Mouse (Mus musculus): ENCODE results near the gene Lrrc4. TPM values are rescaled to one million over a fixed set of nuclear protein-coding genes. Genes with fewer than 3 reads are reported as not detected.
A peak's percentile ranks its signal among the peaks of the same experiment; 100 is the strongest.

Lrrc4 gene
- total RNA-seq, 2 experiments from 2014 or later = 94.7 to 103 TPM

DNA sequence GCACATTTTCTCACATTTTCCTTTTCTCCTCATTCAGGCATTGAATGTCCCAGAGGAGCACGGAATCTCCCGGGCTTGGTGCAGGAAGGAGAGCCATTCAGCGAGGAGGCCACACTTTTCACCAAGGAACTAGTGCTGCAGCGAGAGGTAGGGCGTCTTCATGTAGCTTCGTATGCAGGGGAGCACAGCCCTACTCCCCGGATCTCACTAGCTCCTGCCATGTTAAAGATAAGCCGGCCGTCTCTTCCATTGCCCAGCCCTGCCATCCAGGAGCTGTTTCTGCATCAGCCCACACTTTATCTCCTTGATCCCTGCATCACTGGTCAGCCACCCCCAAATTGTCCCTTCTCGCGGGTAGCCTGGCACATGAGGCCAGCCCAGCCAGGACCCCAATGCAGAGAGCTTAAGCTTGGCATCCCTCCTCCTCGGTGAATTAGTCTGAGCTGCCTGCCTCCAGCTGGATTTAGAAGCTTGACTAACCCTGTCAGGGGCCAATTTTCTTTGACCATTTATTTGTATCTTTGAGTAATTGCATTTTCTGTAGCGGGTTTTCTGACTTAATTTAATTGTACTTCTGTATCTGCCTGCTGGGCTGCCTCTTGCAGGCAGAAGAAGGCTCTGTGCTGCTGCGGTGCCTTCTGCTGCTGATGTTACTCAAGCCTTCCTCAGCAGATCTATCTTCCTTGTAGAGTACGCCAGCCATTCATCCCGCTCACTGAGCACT lies 35.6 kb downstream of the Lrrc4 start:
- intact Hi-C loops (cut with DNase I) = no loop called here
- no peak for DNase-seq (ENCODE audit: low spot score in 2 of 2)

DNA sequence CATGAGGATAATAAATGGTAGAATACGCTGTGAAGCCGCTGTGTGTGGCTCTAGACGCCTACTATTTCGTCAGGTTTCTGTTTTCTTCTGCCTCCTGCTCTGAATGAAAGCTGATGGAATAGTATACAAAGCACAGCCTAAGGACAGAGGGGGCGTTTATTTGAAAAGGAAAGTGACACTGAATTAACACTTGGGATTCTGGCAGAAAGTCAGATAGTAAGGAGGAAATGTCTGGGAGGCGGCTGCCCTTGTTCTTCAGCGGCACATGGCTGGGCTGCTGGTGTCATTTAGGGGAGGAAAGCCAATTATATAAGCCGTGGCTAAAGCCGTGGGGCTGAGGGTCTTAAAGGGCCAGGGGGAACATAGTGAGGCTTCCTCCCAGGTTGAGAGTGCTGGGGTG lies 36.2 kb downstream of the Lrrc4 start:
- intact Hi-C loops (cut with DNase I) = no loop called here
- no peak for DNase-seq (ENCODE audit: low spot score in 2 of 2)

DNA sequence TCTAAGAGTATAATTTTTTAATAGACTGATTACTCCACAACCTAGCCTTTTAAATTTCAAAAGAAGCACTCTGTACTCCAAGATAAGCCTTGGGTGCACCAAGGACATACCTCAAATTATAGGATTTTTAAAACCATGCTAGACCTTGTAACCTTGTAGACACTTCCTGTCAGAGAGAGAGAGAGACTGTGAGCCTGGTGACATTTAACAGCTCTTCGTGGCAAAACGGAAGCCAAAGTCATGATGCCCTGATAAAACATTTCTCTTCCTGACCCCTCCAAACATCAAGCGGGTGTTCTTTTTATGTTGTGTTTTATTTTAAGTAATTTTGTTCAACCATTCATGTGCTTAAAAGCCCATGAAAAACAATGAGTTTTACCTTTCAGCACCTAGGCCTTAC lies 39.7 kb downstream of the Lrrc4 start:
- no peak for DNase-seq (ENCODE audit: low spot score in 2 of 2)
- intact Hi-C loops (cut with DNase I) = no loop called here

- intact Hi-C loops (cut with DNase I) = no loop called here
- no peak for DNase-seq (ENCODE audit: low spot score in 2 of 2)
Measured at GRCm38 (mm10) chr6:28791183-28791582, 40.4 kb downstream of the Lrrc4 start.

DNA sequence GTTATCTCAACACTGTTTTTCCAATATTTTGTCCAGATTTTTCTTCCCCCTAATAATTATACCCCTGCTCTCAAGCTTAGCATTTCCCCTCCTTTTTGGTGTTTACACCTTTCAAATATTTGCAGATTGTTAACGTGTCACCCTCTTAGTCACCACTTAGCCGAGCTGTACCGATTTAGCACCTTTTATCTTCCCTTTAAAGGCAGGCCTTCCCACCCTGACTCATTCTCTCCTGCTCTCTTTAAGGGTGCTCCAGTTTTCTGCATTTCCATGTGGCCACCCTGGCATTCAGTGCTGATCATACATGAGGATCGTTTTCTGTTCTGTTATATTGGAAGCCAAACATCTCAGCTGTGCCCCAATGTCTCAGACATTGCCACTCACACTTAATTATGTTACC lies 41.9 kb downstream of the Lrrc4 start:
- intact Hi-C loops (cut with DNase I) = no loop called here
- peak in 1 of 2 experiments; percentile 59 for DNase-seq (ENCODE audit: low spot score in 2 of 2)

DNA sequence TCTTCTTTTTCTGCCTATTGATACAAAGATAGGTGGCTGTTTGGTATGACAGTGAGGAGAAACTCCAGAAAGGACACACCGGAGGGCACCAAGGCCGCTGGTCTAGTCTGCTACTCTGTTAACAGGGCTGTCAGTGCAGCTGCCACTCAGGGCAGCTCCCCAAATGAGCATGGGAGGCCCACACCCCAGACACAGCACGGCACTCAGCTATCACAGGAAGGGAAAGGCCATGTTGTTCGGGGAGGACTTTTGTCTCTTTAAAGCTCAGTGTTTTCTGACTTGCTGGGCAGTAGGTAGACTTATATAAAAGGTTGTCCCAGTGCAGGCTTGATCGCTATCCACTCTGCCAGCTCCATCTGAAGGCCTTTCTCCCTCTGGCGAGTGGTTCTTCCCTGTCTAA lies 44.4 kb downstream of the Lrrc4 start:
- no peak for DNase-seq (ENCODE audit: low spot score in 2 of 2)
- intact Hi-C loops (cut with DNase I) = no loop called here

GRCm38 (mm10) chr6:28785770-28786169 lies 45.8 kb downstream of the Lrrc4 start:
- intact Hi-C loops (cut with DNase I) = no loop called here
- peak in 1 of 2 experiments; percentile 49 for DNase-seq (ENCODE audit: low spot score in 2 of 2)

GRCm38 (mm10) chr6:28783953-28784352 lies 47.6 kb downstream of the Lrrc4 start:
- intact Hi-C loops (cut with DNase I) = no loop called here

DNA sequence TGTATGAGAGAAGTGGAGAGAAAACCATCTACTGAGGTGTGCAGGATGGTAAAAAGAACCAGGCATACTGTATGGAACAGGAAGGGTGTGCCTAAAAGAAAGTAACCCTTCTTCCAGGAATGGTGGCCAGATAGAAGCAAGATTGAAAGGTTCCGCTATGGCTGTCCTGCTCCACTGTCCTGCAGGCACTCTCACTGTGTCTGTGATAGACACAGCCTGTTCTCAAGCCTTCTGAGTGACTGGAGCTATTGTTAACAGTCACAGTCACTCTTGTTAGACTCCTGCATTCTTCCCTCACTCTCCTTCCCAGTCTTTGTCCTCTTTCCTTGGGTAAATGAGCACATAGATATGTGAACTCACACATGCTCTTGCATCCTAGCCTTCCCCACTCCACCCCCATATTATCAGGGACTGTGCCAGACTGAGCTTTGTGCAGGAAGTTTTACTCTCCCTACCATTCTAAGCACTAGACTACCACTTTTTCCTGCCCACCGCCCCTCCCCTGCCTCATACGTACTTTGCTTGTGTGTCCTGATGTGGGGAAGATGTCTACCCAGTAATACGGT lies 48.4 kb downstream of the Lrrc4 start:
- DNase-seq (ENCODE audit: low spot score in 2 of 2) = no peak
- intact Hi-C loops (cut with DNase I) = no loop called here

More at GRCm38 (mm10) chr6:28783953-28784352, 47.6 kb downstream of the Lrrc4 start:
- no peak for DNase-seq (ENCODE audit: low spot score in 2 of 2)

DNA sequence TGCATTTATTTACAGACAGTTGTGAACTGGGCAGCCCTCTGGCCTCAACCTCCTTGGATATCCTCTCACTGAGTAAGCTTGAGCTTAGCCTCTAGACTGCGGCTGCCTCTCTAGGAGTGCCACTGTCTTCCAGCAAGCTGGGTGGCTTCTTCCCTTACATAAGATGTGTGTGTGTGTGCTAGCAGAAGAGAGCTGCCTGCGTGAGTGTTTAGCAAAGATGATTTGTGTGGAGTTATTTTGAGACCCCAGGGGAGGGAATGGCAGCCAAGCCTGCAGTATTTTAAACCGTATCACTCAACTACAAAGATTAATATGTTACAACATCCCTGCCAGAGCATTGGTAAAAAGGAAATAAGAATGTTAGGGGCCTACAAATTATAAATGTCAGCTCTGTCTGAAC lies 49.9 kb downstream of the Lrrc4 start:
- peak; percentile 54 to 94 for DNase-seq (ENCODE audit: low spot score in 2 of 2)

DNA sequence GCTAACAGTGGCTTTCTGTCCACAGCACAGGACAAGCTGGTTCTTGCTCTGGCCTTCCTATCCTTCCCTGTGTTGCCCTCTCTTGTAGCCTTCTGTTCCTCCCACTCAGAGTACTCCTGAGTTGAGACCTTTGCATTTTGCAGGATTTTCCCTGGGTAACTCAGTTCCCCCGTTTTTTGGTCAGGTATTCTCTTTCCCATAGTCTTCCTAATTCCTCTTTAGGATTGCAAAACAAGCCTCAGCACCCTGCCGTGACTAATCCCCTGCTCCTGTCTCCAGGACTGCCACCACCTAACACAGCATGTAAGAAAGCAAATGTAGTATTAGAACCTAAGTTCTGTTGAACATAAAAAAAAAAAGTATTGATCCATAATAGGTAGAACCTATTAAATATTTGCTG lies 60.2 kb downstream of the Lrrc4 start:
- intact Hi-C loops (cut with DNase I) = no loop called here
- no peak for DNase-seq (ENCODE audit: low spot score in 2 of 2)

More for the DNA sequence above, 49.9 kb downstream of the Lrrc4 start:
- intact Hi-C loops (cut with DNase I) = no loop called here

DNA sequence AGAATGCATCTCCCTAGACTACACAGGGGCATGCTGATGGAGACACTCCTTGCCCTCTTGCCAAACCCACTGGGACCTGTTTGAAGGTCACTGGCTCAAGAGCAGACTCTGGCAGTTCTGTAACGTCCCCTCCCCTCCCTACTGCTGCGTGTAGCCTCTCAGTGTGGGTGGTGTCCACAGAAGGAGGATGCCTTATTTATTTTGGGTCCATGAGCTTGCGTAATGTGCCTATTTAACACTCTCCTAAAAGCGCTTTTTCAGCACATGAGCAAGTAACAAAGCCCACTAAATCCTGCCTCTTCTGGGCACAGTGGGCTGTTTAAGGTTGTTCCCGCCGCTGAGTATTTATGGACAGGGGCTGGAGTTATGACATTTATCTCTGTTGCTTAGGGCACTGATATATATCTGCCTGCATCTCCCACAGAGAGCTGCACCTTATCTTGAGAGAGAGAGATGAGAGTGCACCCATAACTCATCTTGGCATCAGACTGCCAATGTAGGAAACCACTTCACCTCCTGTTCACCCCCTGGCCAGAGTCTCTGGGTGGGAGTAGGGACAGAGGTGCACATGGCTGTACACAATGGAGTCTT lies 63.6 kb downstream of the Lrrc4 start:
- intact Hi-C loops (cut with DNase I) = no loop called here
- DNase-seq (ENCODE audit: low spot score in 2 of 2) = peak; percentile 39 to 88

GRCm38 (mm10) chr6:28766622-28767021 lies 64.9 kb downstream of the Lrrc4 start:
- no peak for DNase-seq (ENCODE audit: low spot score in 2 of 2)
- intact Hi-C loops (cut with DNase I) = no loop called here

DNA sequence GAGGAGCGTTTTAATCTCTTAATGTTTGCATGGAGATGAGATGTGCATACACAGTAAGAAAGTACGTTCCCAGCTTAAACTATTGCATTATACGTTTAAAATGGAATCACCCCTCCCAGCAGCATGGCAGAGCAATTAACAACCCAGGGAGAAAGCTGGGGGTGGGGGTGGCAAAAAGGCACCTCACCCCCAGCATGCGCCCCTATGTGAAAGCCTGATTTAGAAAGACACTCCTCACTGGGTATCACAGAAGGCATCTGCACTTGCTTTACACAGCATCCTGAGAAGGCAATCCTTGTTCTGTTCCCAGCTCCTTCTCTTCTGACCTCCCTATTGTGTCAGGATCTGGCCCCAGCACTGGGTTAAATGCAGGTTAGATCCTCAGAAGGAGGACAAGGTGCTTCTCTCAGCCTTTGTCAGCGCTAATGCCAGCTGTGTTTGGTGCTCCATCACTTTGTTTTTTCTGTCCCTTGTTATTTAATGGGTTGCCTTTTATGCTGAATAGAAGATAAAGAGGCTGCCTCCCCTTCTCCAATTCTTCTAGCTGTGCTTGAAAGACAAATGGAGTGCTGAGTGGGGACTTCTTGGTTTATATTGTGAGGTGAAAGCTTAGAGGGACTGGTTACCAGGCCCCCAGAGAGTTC lies 69.3 kb downstream of the Lrrc4 start:
- peak in 1 of 2 experiments; percentile 39 for DNase-seq (ENCODE audit: low spot score in 2 of 2)
- intact Hi-C loops (cut with DNase I) = no loop called here

DNA sequence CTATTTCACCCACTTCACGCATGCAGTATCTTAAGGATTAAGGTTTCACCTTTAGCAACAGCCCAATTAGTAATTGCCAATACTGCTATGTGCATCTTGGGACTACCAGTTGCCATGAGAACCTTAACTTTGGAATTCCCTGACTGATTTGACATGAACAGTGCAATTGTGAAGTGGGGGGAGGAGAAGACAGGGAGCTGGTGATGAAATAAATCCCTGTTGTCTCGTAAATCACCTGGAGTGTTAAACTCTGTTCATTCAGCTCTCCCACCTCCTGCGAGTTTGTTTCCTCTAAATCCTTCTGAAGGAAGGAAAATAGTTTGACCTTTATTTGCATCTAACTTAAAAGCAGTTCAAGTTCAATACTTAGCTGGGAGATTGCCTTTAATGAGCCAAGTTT lies 69.8 kb downstream of the Lrrc4 start:
- DNase-seq (ENCODE audit: low spot score in 2 of 2) = no peak
- intact Hi-C loops (cut with DNase I) = no loop called here

- intact Hi-C loops (cut with DNase I) = loop anchor here (5.0 kb wide), 1 partner anchor 59 kb away; no protein-coding TSS in a partner anchor
Measured at GRCm38 (mm10) chr6:28758293-28758692, 73.3 kb downstream of the Lrrc4 start.

GRCm38 (mm10) chr6:28756306-28757018 lies 75.1 kb downstream of the Lrrc4 start:
- DNase-seq (ENCODE audit: low spot score in 2 of 2) = peak; percentile 65 to 74
- intact Hi-C loops (cut with DNase I) = loop anchor here (5.0 kb wide), 1 partner anchor 61 kb away; no protein-coding TSS in a partner anchor

More at GRCm38 (mm10) chr6:28758293-28758692, 73.3 kb downstream of the Lrrc4 start:
- DNase-seq (ENCODE audit: low spot score in 2 of 2) = no peak

DNA sequence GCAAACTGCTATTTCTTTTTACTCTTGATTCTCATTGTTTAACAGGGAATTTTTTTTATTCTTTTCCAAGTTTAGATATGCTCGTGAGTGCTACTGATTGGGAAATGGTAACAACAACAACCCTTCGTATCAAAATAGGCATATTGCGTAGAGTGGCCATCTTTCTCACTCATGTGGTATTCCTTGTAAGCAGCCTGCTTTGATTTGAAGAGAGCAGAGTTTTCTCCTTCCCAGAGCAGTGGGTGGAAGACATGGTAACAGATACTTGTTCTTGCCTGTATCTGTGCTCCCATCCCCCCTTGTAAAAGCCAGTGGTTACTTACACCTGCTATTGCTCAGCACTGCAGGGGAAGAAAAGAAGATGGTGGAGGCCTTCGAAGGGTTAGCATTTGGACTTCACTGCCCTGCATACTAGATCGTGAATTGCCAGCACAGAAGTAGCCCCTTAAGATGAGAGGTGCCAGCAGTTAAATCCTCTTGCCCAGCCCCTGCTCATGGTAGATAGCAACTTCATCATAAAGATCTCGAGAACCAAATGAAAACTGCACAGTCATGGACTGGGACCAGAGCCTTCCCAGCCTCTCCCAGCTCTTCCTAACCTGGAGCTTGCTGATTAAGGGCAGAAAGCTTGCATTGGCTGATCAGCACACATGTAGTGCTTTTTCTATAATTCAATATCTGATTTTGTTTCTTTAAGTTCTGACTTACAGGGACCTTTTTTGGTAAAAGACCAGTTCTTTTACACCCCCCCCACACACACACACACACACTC lies 77.2 kb downstream of the Lrrc4 start:
- intact Hi-C loops (cut with DNase I) = loop anchor here (5.0 kb wide), 3 partner anchors 48 to 202 kb away; no protein-coding TSS in a partner anchor
- peak in 1 of 2 experiments; percentile 70 for DNase-seq (ENCODE audit: low spot score in 2 of 2)

DNA sequence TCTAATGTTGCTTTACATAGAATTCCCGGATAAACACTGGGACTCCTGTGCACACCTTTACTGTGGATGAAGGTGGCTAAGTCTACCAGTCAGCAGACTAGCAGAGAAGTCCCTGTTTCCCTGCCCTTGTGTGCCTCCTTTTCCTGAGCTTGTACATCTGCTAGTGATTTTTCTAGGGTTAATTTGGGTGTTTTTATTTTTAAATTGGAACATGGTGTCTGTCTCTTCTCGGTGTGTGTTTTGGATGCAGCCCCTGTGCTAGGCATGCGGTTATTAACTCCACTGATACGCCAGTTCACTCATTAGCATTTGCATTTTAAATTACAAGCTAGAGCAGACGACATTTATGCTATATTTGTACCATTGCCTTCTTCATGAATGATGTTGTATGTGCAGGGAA lies 77.9 kb downstream of the Lrrc4 start:
- DNase-seq (ENCODE audit: low spot score in 2 of 2) = peak; percentile 36 to 69
- intact Hi-C loops (cut with DNase I) = loop anchor here (5.0 kb wide), 3 partner anchors 49 to 201 kb away; no protein-coding TSS in a partner anchor

All from left cerebral cortex, postnatal 25 days (tissue).